Mouse (Mus musculus) central nervous system, embryonic 18 days (tissue): ENCODE measurements around the gene Olfr1410. TPM values are rescaled to one million over a fixed set of nuclear protein-coding genes. Genes with fewer than 3 reads are reported as not detected.

Source experiments
- polyA plus RNA-seq: library from polyadenylated mRNA; depleted of rRNA; stranded (reverse); fragments of >200 nt; gene quantifications from 2 replicates; pipeline ENCODE4 v1.2.3, GENCODE M21; 2012; rRNA removed

Olfr1410 gene
- not detected in 2 replicates for polyA plus RNA-seq

DNA sequence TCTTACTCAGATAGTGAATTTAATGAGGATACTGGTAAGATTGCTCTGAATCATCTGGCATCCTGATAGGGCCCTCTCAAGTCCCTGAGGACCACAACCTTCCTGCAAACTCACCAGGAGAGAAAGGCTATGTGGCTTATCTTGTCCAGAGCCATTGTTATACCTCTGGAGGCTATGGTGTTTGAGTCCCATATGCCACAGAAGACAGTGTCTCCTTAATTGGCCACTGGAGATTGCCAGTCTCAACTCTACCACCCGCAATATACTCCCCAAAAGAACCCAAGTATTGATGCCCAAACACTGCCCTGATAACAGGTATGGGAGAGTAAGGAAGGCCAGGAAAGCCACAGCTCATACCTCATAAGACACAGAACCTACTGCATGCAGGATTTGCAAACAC is at the start of gene Olfr1410:
Gene Olfr1410, plus strand, starts transcription at position 301 of the 400 bp plus-strand sequence.

DNA sequence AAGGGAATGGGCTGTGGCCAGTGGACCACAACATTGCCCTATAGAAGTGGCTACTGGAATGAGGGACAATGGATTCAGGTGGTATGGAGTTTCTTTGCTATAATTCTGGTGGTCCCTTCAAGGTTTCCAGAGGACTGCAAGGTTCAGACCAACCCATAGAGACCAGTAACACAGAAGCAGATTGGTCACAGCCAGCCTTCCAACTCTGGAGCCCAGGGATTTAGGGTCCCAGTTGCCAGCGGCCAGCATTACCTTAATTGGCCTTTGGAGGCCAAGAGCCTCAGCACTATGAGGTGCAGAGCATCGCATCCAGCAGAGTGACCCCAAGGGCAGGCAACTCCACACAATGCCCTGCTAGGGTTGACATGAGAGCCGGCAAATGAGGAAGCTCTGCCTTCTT is 34.6 kb upstream of the Olfr1410 start, which contains the start of gene Olfr1413:
Gene Olfr1413, plus strand, starts transcription at position 301 of the 400 bp plus-strand sequence.

DNA sequence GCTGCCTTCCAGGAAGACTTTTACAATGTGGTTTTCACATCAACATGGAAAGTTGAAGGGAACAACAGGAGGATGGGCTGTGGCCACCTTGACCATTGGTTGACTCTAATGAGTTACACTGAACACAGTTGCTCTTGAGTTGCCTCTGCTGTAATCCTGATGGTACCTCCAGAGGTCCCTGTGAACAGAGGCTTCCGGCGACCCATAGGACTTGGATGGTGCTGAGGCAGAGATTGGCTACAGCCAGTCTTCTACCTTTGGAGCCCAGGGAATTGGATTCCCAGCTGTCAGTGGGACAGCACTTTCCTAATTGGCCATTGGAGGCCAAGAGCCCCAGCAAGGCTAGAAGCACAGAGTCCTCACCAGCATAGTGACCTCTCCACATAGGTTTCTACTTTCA is 20.1 kb upstream of the Olfr1410 start, which contains the start of gene Olfr1412:
Gene Olfr1412, plus strand, starts transcription at position 301 of the 400 bp plus-strand sequence.

DNA sequence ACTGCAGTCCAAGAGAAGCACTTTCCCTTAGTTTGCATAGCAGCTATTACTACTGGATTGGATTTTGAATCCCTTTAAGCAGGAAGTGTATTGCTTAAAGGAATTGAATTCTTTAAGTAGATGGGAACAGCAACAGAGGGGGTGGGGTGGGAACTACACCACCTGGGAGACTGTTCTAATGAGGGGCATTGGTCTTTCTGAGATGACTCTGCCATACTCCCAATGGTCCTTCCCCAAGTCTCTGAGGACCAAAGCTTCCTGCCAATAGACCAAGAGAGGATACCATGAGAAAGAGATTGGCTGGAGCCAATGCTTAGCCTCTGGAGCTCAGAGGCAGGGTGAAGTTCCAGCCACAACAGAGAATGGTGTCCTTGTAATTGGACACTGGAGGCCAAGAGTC is 11.5 kb upstream of the Olfr1410 start, which contains the start of gene Olfr1411:
Gene Olfr1411, plus strand, starts transcription at position 301 of the 400 bp plus-strand sequence.

DNA sequence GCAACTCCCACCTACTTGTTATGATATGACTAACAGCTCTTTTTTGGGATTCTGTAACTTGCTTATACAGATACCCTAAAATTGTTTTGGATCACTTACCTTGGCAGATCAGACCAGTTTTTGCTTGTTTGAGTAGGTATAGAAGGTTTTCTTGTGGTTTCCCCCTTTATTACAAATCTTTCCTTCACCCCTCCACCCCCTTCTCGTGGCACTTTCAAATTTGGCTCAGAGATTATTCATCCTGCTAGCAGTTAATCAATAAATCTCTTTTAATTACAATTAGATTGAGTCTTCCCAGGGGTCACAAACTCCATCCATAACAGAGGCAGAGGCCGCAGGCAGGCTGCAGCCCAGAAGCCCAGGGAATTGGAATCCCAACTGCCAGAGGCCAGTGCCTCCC is 11.9 kb downstream of the Olfr1410 start, which contains the start of gene Olfr12:
Gene Olfr12, plus strand, starts transcription at position 301 of the 400 bp plus-strand sequence.

DNA sequence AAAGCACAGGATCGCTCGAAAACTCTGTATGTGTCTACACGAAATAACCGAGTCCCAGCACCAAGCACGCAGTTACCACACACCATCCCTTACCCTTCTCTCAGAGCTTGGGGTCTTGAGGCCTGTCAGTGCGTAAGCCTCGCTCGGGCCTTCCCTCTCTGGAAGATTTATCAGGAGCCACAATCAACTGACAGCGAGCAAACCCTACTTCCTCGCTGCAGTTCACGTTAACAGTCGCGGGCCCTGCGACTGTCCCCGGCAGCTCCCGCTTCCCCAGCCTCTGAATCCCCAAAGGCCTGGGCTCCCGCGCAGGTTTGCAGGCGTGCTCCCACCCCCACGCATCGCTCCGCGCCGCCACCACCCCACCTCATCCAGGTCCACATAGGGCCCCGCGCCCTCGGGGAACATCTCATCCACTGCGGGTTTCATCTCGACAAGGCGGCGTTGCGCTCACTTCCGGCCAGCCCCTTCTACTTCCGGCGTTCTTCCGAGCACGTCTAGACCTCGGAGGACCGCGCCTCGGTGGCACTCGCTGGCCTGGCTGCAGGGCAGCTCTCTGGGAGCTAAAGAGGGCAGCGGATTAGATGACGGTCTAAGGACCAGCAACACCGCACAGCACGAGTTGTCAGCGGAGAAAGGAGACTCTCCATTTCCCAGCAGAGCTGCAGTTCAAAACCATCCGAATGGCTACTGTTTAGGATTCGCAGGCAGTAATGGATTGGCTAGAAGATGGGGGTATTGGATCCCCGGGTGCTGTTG is 36.1 kb downstream of the Olfr1410 start, which contains the start of gene Cops9:
Gene Cops9, minus strand, starts transcription at position 472 of the 759 bp plus-strand sequence.

DNA sequence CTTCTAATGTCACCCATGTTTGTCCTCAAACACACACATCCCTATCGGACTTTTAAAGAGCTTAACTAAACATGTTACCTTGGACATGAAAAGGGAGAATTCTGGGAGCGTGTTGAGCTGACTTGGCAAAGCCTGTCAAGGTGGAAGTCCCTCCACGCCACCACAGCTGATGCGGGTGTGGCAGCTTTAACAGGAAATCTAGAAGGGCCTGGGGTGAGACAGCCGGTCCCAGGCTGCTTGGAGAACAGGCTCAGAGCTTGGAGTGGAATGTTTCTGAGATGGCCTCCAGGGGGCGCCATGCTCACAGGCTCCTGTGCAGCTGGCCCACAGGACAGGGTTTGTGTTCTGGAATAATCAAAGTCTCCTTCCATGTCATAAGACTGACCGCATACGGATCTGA is 43.1 kb downstream of the Olfr1410 start, which contains the start of gene Otos:
Gene Otos, minus strand, starts transcription at position 169 of the 400 bp plus-strand sequence.

Other genes with a start within 250 kb of the Olfr1410 start
- gene Ndufa10, start 131.9 kb upstream of the Olfr1410 start, polyA plus RNA-seq, result 127 and 149 TPM in 2 replicates
- not detected in 2 replicates for gene Olfr1416, start 120.7 kb upstream of the Olfr1410 start, polyA plus RNA-seq
- gene Olfr1415, start 109.7 kb upstream of the Olfr1410 start, polyA plus RNA-seq, result not detected in 2 replicates
- not detected in 2 replicates for gene Olfr1414, start 87.1 kb upstream of the Olfr1410 start, polyA plus RNA-seq
- gene Olfr1413, start 34.5 kb upstream of the Olfr1410 start, polyA plus RNA-seq, result not detected in 2 replicates
- gene Olfr1412, start 20.0 kb upstream of the Olfr1410 start, polyA plus RNA-seq, result not detected in 2 replicates
- gene Olfr1411, start 11.4 kb upstream of the Olfr1410 start, polyA plus RNA-seq, result not detected in 2 replicates
- gene Olfr12, start 12.0 kb downstream of the Olfr1410 start, polyA plus RNA-seq, result not detected in 2 replicates
- gene Cops9, start 36.2 kb downstream of the Olfr1410 start, polyA plus RNA-seq, result 282 and 335 TPM in 2 replicates
- 0.04 and 0.23 TPM in 2 replicates for gene Otos, start 43.1 kb downstream of the Olfr1410 start, polyA plus RNA-seq
- 150 and 154 TPM in 2 replicates for gene Gpc1, start 225.9 kb downstream of the Olfr1410 start, polyA plus RNA-seq